Mouse (Mus musculus) cortical plate, adult 2 months (tissue): ENCODE data around the gene Plppr3. TPM values are rescaled to one million over a fixed set of nuclear protein-coding genes. Genes with fewer than 3 reads are reported as not detected.
A peak's percentile ranks its signal among the peaks of the same experiment; 100 is the strongest.

Source experiments
- H3K27ac ChIP-seq: fragments of 200-500 bp; 2 replicates; pipeline ENCODE4 v1.5.1; 2012; ENCODE audit warnings: low read length, control low read depth, inconsistent platforms; ENCODE audit not compliant: insufficient read depth
- H3K4me1 ChIP-seq: fragments of 200-500 bp; 2 replicates; pipeline ENCODE4 v1.6.1; 2011; ENCODE audit warnings: low read length; ENCODE audit not compliant: control insufficient read depth, insufficient read depth
- H3K4me3 ChIP-seq: fragments of 200-500 bp; 2 replicates; pipeline ENCODE4 v1.5.1; 2011; ENCODE audit warnings: mild to moderate bottlenecking, low read length, control low read depth; ENCODE audit not compliant: insufficient read depth
- CTCF ChIP-seq: fragments of 200-500 bp; IDR thresholded peaks from 2 replicates; pipeline ENCODE4 v1.5.1; 2011; ENCODE audit warnings: mild to moderate bottlenecking, control low read depth, low read length; ENCODE audit not compliant: insufficient read depth; ENCODE audit errors: extremely low read depth
- POLR2A ChIP-seq: fragments of 200-500 bp; IDR thresholded peaks from 2 replicates; pipeline ENCODE4 v1.6.1; 2011; ENCODE audit warnings: mild to moderate bottlenecking, low read length, control low read depth; ENCODE audit not compliant: insufficient read depth; ENCODE audit errors: extremely low read depth
- polyA plus RNA-seq: library from polyadenylated mRNA; depleted of rRNA; stranded (reverse); fragments of >200 nt; gene quantifications from 2 replicates; pipeline ENCODE4 v1.2.3, GENCODE M21; 2012

Plppr3 gene
- polyA plus RNA-seq, 1 experiment: 79.9 TPM

DNA sequence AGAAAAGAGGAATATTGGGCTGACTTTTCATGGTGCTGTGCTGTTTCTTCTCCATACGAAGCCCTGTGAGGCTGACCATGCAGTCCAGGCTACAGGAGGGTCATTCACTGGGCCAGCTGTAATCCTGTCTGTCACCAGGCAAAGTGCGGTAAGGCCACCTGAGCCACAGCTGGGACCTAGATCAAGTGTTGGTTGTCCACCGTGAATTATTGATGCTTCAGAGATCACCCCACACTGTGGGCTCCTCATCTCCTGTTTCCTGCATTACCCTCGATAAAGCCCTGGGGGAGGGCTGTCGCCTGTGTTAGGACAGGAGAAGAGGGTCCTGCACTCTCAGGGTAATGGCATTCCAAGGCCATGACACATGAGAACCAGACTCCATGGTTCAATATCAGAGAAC lies 27.9 kb downstream of the Plppr3 start:
- Histone ChIP-seq H3K4me3 (no peak overlapping the region), H3K4me1 (no peaks in the 10 kb centered on the region; the same call in 1 of the 2 replicates), H3K27ac (no peak overlapping the region)
- TF ChIP-seq CTCF (no peak), POLR2A (no peak)

DNA sequence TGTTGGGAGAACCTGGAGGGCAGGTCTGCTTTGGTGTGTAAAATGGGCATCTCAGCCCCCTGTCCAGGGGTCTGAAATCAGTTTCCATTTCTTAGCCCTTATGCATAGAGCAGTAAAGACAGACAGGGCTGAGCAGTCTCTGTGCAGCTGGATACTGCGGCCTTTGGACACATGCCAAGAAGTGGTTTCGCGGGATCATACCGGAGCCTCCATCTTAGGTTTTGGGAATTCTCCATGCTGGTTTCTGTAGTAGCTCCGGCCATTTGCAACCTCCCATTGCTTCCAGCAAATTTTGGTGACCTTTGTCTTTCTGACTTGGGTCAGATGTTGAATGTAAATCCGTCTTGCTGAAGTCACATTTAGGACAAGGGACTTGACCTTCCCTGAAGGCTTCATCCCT lies 31.0 kb downstream of the Plppr3 start:
- H3K4me1 ChIP-seq: no peaks in the 10 kb centered on the region
- no peak for TF ChIP-seq CTCF
- TF ChIP-seq POLR2A: no peak
- H3K27ac ChIP-seq: no peak overlapping the region
- no peak overlapping the region for H3K4me3 ChIP-seq

DNA sequence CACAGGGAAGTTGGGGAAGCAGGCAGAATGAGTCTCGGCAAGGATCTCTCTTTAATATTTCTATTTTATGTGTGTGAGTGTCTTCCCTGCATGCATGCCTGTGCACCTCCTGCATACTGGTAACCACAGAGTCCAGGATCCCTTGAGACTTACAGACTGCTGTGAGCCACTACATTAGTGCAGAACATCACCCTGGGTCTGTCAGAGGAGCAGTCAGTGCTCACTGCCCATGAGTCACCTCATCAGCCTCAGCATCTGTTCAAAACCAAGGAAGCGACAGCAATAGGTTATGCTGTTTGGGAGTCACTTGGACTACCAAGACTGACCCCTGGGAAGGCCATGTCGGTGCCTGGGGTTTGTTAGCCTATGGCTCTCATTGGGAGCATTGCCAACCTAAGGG lies 32.1 kb downstream of the Plppr3 start:
- Histone ChIP-seq H3K4me3 (no peak overlapping the region), H3K27ac (no peak overlapping the region), H3K4me1 (no peaks in the 10 kb centered on the region)
- TF ChIP-seq CTCF (no peak), POLR2A (no peak)

DNA sequence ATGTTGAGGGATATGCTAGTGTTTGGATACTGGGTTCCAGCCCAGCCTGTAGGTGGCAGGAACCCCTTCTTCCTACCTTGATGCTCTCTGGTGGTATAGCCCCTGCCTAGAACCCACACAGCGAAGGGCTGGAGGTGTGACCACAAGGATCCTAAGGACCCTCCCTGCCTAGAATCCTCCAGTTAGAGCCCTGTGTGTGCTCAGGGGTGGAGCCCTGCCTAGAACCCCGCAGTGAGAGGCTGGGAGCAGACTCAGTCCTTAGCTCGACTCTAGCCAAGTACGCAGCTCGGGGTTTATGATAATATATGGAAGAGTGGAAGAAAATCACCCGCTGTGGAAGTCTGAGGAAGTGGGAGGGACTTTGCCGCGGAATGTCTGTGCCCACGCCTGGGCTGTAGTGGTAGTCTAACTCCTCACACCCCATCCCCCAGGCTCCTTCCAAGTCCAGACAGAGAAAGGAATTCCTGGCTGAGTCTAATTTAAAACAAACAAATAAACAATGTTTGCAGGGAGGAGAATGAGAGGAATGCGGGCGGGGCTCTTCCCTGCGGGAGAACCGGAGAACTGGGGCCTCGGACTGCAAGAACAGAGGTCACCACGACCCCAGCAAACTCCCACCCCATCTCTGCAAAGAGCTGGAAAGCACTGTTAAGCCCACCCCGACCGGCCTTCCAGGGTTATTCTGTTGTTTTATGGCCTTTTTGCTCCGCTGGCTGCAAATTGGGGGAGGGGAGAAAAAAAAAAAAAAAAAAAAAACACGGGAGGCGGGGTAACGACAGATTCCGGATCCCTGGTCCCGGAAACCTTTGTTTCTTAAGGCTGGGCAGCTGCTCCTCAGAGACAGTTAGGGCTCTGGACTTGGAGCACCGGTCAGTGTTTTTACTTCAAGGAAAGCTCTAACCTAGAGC lies 33.5 kb downstream of the Plppr3 start:
- Histone ChIP-seq H3K4me1 (no peaks in the 10 kb centered on the region), H3K4me3 (peak overlapping the region; percentile 23), H3K27ac (peak overlapping the region; percentile 55)
- TF ChIP-seq POLR2A (peak; percentile 81), CTCF (no peak)

DNA sequence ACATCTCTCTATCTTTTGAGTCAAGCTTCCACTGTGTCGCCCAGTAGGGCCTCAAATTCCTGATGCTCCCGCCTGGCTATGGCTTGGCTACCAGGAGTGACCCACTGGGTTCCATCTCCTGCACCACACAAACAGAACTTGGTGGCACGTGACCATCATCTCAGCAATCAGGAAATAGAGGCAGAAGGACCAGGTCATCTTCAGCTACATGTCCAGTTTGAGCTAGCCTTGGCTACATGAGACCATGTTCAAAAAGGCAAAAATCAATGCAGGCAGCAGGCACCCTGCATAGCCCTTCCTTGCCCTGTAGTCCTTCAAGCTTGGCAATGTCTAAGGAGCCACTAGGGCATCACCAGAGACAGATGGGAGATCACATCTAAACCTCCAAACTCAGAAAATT lies 34.3 kb downstream of the Plppr3 start:
- H3K27ac ChIP-seq: peak overlapping the region; percentile 2
- TF ChIP-seq POLR2A (no peak), CTCF (no peak)
- H3K4me1 ChIP-seq: no peaks in the 10 kb centered on the region
- peak overlapping the region; percentile 23; the same call in 1 of the 2 replicates for H3K4me3 ChIP-seq

DNA sequence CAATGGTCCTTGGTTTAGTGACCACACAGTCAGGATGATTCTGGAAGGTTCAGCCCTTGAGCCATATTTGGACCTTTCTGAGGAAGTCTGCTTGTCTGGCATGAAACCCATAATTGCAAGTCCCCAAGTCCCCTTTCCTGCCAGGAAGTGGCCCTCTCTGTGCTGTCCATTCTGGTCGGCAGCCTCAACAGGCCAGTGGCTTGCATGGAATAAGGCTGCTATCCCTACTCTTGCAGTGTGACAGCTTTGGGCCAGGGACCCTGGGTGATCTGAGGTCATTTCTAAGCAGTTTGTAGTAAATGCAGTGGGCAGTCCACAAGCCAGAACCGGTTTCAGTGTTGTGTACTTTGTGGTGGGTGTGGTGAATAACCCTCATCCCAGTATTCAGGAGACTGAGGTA lies 36.3 kb downstream of the Plppr3 start:
- Histone ChIP-seq H3K4me3 (no peak overlapping the region), H3K4me1 (no peaks in the 10 kb centered on the region), H3K27ac (no peak overlapping the region)
- no peak for TF ChIP-seq CTCF
- no peak for TF ChIP-seq POLR2A

DNA sequence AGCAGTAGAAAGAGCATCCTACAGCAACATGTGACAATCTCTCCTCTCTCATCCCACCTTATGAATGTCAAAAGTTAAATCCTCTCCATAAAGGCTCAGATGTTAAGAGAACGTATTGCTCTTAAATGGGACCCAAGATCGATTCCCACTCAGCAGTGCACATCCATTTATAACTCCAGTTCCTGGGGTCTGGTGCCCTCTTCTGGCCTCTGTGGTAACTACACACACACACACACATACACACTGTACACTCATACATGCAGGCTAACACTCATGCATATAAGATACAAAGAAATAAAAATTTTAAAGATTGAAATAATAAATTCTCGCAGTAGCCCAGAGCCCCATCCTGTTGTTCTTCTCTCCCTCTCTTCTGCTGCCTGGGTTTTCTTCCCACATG lies 37.5 kb downstream of the Plppr3 start:
- H3K4me1 ChIP-seq: no peaks in the 10 kb centered on the region
- no peak overlapping the region for H3K4me3 ChIP-seq
- no peak for TF ChIP-seq POLR2A
- TF ChIP-seq CTCF: 0 out of 2 replicates have a peak, but pooled peaks have one; percentile 7
- no peak overlapping the region for H3K27ac ChIP-seq

DNA sequence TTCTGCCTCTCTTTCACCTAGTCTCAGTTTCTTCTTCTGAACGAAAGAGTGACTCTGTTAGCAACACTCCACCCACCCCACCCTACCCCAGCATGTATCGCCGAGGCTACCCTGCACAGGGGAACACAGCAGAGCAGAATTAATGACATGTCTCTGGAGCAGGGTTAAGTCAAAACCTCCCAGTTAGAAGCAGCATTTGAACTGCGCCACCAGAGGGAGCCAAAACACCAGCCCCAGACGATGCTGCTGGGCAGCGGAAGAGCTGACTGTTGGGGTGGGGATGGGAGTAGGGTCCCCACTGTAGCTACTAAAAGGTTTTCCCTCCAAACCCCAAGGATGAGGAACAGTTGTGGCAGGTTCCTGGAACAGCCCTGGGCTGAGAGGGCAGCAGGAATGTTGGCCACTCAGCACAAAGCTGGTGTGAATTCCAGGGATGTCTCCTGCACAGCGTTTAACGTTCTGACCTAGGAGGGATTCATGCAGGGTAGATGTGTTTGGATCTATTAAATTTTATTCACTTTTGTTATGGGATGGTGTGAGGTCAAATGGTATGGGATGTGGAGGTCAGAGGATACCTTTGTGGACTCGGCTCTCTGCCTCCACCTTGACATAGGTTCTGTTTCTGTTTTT lies 39.5 kb downstream of the Plppr3 start:
- peak; percentile 93 for TF ChIP-seq CTCF
- TF ChIP-seq POLR2A: no peak
- H3K27ac ChIP-seq: no peak overlapping the region
- no peak overlapping the region for H3K4me3 ChIP-seq
- no peaks in the 10 kb centered on the region for H3K4me1 ChIP-seq

DNA sequence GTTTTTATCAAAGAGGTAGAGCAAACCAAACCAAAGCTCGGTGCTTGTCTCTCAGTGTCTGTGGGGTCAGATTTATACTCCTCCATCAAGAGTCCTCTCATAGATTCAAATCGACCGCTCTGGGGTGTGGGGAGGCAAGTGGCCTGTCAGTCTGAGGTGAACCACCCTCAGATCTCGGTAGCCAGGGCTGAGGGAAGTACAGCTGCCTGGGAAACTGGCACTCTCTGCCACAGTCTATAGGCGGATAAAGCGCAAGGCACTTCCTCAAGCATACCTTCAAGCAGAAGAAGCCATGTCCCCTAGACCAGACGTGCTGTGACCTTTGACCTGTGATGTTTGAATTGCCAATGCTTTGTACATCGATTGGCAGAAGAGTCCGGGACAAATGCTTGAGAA lies 41.6 kb downstream of the Plppr3 start:
- H3K4me1 ChIP-seq: no peaks in the 10 kb centered on the region
- no peak overlapping the region for H3K4me3 ChIP-seq
- TF ChIP-seq POLR2A (no peak), CTCF (no peak)
- H3K27ac ChIP-seq: no peak overlapping the region

DNA sequence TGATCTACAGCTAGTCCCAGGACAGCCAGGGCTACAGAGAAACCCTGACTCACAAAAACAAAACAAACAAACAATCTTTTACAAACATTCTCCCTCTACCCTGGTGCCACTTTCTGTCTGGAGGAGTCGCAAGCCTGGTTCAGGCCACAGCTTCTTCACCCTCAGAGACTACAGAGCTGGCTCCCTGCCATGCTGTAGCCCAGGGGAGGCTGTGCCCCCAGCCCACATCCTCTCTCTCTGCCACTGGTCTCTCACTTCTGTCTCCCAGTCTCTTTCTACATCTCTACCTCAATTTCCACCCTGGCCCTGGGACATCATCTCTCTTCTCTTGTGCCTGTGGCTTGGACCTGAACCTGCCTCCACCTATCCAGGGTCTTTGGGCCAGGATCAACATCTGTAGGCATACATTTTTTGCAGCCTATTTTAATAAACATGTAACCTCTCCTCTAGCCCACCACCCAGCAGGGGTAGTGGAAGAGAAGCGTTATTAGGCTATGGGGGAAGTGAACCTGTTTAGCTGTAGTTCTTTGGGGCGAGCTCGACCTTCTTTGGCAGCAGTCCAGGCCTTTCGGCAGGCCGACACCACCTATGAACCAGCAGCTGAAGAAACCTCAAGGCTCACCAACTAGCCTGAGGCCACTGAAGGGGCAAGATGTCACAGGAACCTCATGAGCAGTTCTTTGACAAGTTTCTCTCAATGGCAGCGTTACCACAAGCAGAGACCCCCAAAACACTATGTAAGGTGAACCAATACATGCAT lies 42.2 kb downstream of the Plppr3 start:
- no peaks in the 10 kb centered on the region for H3K4me1 ChIP-seq
- no peak overlapping the region for H3K4me3 ChIP-seq
- H3K27ac ChIP-seq: no peak overlapping the region
- TF ChIP-seq CTCF: no peak
- TF ChIP-seq POLR2A: no peak

DNA sequence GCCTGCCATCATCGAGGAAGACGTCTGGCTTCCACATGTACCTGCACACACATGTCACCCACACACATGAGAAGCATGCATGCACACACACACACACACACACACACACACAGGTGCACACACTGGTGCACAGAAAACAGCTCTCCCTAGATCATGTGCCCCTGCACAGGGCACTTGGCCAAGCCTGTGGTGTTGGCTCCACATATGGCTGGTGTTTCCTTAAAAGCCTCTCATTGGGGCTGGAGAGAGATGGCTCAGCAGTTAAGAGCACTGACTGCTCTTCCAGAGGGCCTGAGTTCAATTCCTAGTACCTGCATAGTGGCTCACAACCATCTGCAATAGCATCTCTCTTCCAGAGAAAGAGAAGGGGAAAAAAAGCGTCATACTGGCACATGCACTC lies 42.9 kb downstream of the Plppr3 start:
- TF ChIP-seq CTCF (no peak), POLR2A (no peak)
- no peak overlapping the region for H3K27ac ChIP-seq
- no peak overlapping the region for H3K4me3 ChIP-seq
- H3K4me1 ChIP-seq: no peaks in the 10 kb centered on the region
